Mouse (Mus musculus): ENCODE measurements at regions not wholly inside any gene's neighbourhood (a gene's known extent, or its start where the extent isn't known, plus 50 kb on each side); places are given as distances from the start of the nearest gene placed in this dataset.

DNA sequence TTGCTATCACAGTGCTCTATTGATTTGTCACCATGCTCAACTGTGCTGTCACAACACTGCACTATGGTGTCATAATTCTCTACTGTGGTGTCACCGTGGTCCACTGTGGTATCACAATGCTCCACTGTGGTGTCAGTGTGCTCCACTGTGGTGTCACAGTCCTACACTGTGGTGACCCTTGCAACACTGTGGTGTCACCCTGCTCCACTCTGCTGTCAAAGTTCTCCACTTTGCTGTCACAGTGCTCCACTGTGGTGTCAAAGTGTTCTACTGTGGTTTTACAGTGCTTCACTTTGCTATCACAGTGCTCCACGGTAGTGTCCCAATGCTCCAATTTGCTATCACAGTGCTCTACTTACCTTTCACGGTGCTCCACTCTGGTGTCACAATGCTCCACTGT is 74.3 kb upstream of the Trpm1 start:
- no peak overlapping the region for H3K4me3 ChIP-seq (replicated peaks; ENCODE audit: control insufficient read depth, low read depth, low read length)
- no peak overlapping the region for H3K27ac ChIP-seq (ENCODE audit: control insufficient read depth, insufficient read depth, low read depth, low read length, poor library complexity)
- 83% methylated on average over 3 of the region's 3 CpGs for WGBS
- H3K4me1 ChIP-seq (ENCODE audit: control insufficient read depth, insufficient read depth, low read length), result no peaks in the 10 kb centered on the region
- TF ChIP-seq POLR2A (IDR thresholded peaks at IDR 0.05; ENCODE audit: borderline replicate concordance, control insufficient read depth, low read depth, low read length) (no peak), CTCF (IDR thresholded peaks at IDR 0.05; ENCODE audit: control insufficient read depth, insufficient read depth, low read length) (no peak)

DNA sequence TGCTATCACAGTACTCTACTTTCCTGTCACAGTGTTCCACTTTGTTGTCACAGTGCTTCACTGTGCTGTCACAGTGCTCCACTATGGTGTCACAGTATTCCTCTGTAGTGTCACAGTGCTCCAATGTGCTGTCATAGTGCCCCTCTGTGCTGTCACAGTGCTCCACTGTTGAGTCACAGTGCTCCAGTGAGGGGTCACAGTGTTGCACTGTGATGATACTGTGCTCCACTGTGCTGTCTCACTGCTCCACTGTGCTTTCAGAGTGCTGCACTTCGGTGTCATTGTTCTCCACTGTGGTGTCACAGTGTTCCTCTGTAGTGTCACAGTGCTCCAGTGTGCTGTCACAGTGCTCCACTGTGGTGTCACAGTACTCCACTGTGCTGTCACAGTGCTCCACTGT is 75.0 kb upstream of the Trpm1 start:
- no peaks in the 10 kb centered on the region for H3K4me1 ChIP-seq (ENCODE audit: control insufficient read depth, insufficient read depth, low read length)
- TF ChIP-seq CTCF (IDR thresholded peaks at IDR 0.05; ENCODE audit: control insufficient read depth, insufficient read depth, low read length) (no peak), POLR2A (IDR thresholded peaks at IDR 0.05; ENCODE audit: borderline replicate concordance, control insufficient read depth, low read depth, low read length) (no peak)
- 86% methylated on average over 1 of the region's 1 CpGs for WGBS

DNA sequence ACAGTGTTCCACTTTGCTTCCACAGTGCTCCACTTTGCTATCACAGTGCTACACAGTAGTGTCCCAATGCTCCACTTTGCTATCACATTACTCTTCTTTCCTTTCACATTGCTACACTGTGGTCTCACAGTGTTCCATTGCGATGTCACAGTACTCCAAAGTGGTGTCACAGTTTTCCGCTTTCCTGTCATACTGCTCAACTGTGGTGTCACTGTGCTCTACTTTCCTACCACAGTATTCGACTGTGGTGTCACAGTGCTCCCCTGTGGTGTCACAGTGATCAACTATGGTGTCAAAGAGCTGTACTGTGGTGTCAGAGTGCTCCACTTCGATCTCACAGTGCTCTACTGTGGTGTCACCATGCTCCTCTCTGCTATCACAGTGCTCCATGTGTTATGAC is 76.1 kb upstream of the Trpm1 start:
- no peak for TF ChIP-seq POLR2A (IDR thresholded peaks at IDR 0.05; ENCODE audit: borderline replicate concordance, control insufficient read depth, low read depth, low read length)
- peak; percentile 36; the same call in 1 of the 2 replicates for TF ChIP-seq CTCF (IDR thresholded peaks at IDR 0.05; ENCODE audit: control insufficient read depth, insufficient read depth, low read length)
- Histone ChIP-seq H3K4me1 (ENCODE audit: control insufficient read depth, insufficient read depth, low read length) (no peaks in the 10 kb centered on the region), H3K4me3 (replicated peaks; ENCODE audit: control insufficient read depth, low read depth, low read length) (no peak overlapping the region), H3K27ac (ENCODE audit: control insufficient read depth, insufficient read depth, low read depth, low read length, poor library complexity) (no peak overlapping the region)
- 71% methylated on average over 4 of the region's 4 CpGs for WGBS

More for the DNA sequence above, 75.0 kb upstream of the Trpm1 start:
- no peak overlapping the region for H3K4me3 ChIP-seq (replicated peaks; ENCODE audit: control insufficient read depth, low read depth, low read length)
- H3K27ac ChIP-seq (ENCODE audit: control insufficient read depth, insufficient read depth, low read depth, low read length, poor library complexity), result no peak overlapping the region

DNA sequence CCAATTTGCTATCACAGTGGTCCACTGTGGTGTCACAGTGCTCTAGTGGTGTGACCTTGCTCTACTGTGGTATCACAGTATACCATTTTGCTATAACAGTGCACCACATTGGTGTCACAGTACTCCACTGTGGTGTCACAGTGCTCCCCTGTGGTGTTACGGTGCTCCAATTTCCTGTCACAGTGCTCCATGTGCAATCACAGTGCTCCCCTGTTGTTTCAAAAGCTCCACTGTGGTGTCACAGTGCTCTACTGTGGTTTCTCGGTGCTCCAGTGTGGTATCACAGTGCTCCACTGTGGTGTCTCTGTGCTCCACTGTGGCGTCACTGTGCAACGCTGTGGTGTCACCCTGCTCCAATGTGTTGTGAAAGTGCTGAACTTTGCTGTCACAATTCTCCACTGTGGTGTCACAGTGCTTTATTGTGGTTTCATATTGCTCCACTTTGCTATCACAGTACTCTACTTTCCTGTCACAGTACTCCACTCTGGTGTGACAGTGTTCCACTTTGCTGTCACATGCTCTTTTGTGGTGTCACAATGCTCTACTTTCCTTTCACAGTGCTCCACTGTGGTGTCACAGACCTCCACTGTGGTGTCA is 76.8 kb upstream of the Trpm1 start:
- Histone ChIP-seq H3K4me3 (replicated peaks; ENCODE audit: control insufficient read depth, low read depth, low read length) (no peak overlapping the region), H3K4me1 (ENCODE audit: control insufficient read depth, insufficient read depth, low read length) (no peaks in the 10 kb centered on the region), H3K27ac (ENCODE audit: control insufficient read depth, insufficient read depth, low read depth, low read length, poor library complexity) (no peak overlapping the region)
- WGBS, result 54% methylated on average over 4 of the region's 4 CpGs
- TF ChIP-seq POLR2A (IDR thresholded peaks at IDR 0.05; ENCODE audit: borderline replicate concordance, control insufficient read depth, low read depth, low read length) (no peak), CTCF (IDR thresholded peaks at IDR 0.05; ENCODE audit: control insufficient read depth, insufficient read depth, low read length) (no peak; the same call in 1 of the 2 replicates)

DNA sequence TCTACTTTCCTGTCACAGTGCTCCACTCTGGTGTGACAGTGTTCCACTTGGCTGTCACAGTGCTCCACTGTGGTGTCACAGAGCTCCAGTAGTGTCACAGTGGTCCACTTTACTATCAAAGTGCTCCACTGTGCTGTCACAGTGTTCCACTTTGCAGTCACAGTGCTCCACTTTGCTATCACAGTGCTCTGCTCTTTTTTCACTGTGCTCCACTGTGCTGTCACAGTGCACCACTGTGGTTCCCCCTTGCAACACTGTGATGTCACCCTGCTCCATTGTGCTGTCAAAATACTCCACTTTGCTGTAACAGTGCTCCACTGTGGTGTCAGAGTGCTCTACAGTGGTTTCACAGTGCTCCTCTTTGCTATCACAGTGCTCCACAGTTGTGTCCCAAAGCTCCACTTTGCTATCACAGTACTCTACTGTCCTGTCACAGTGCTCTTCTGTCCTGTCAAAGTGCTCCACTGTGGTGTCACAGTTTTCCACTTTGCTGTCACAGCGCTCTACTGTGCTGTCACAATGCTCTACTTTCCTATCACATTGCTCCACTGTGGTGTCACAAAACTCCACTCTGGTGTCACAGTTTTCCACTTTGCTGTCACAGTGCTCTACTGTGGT is 77.8 kb upstream of the Trpm1 start:
- TF ChIP-seq POLR2A (IDR thresholded peaks at IDR 0.05; ENCODE audit: borderline replicate concordance, control insufficient read depth, low read depth, low read length) (no peak), CTCF (IDR thresholded peaks at IDR 0.05; ENCODE audit: control insufficient read depth, insufficient read depth, low read length) (no peak)
- 90% methylated on average over 1 of the region's 1 CpGs for WGBS
- H3K27ac ChIP-seq (ENCODE audit: control insufficient read depth, insufficient read depth, low read depth, low read length, poor library complexity), result no peak overlapping the region
- H3K4me1 ChIP-seq (ENCODE audit: control insufficient read depth, insufficient read depth, low read length), result no peaks in the 10 kb centered on the region
- no peak overlapping the region for H3K4me3 ChIP-seq (replicated peaks; ENCODE audit: control insufficient read depth, low read depth, low read length)

DNA sequence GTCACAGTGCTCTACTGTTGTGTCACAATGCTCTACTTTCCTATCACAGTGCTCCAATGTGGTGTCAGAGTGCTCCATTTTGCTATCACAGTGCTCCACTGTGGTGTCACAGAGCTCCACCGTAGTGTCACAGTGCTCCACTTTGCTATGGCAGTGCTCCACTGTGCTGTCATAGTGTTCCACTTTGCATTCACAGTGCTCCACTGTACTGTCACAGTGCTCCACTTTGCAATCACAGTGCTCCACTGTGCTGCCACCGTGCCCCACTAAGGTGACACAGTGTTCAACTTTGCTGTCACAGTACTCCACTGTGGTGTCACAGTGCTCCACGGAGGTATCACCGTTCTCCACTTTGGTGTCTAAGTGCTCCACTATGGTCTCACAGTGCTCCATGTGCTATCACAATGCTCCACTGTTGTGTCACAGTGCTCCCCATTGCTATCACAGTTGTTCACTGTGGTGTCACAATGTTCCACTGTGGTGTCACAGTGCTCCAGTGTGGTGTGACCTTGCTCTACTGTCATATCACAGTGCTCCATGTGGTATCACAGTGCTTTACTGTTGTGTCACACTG is 78.9 kb upstream of the Trpm1 start:
- TF ChIP-seq POLR2A (IDR thresholded peaks at IDR 0.05; ENCODE audit: borderline replicate concordance, control insufficient read depth, low read depth, low read length), result no peak
- no peak for TF ChIP-seq CTCF (IDR thresholded peaks at IDR 0.05; ENCODE audit: control insufficient read depth, insufficient read depth, low read length)
- Histone ChIP-seq H3K4me1 (ENCODE audit: control insufficient read depth, insufficient read depth, low read length) (no peaks in the 10 kb centered on the region), H3K4me3 (replicated peaks; ENCODE audit: control insufficient read depth, low read depth, low read length) (no peak overlapping the region), H3K27ac (ENCODE audit: control insufficient read depth, insufficient read depth, low read depth, low read length, poor library complexity) (no peak overlapping the region)
- 86% methylated on average over 4 of the region's 4 CpGs for WGBS

DNA sequence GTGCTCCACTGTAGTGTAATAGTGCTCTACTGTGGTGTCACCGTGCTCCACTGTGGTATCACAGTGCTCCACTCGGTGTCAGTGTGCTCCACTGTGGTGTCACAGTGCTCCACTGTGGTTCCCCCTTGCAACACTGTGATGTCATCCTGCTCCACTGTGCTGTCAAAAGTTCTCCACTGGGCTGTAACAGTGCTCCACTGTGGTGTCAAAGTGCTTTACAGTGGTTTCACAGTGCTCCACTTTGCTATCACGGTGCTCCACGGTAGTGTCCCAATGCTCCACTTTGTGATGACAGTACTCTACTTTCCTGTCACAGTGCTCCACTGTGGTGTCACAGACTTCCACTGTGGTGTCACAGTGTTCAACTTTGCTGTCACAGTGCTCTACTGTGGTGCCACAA is 79.4 kb upstream of the Trpm1 start:
- Histone ChIP-seq H3K4me1 (ENCODE audit: control insufficient read depth, insufficient read depth, low read length) (no peaks in the 10 kb centered on the region; the same call in 1 of the 2 replicates), H3K4me3 (replicated peaks; ENCODE audit: control insufficient read depth, low read depth, low read length) (no peak overlapping the region), H3K27ac (ENCODE audit: control insufficient read depth, insufficient read depth, low read depth, low read length, poor library complexity) (no peak overlapping the region)
- WGBS, result 79% methylated on average over 4 of the region's 4 CpGs
- TF ChIP-seq CTCF (IDR thresholded peaks at IDR 0.05; ENCODE audit: control insufficient read depth, insufficient read depth, low read length) (no peak), POLR2A (IDR thresholded peaks at IDR 0.05; ENCODE audit: borderline replicate concordance, control insufficient read depth, low read depth, low read length) (no peak)

DNA sequence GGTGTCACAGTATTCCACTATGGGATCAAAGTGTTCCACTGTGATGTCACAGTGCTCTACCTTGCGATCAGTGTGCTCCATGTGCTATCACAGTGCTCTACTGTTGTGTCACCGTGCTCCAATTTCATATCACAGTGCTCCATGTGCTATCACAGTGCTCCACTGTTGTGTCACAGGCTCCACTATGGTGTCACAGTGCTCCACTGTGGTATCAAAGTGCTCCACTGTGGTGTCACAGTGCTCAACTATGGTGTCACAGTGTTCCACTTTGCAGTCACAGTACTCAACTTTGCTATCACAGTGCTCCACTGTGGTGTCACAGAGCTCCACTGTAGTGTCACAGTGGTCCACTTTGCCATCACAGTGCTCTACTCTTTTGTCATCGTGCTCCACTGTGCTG is 79.9 kb upstream of the Trpm1 start:
- no peaks in the 10 kb centered on the region; the same call in 1 of the 2 replicates for H3K4me1 ChIP-seq (ENCODE audit: control insufficient read depth, insufficient read depth, low read length)
- TF ChIP-seq POLR2A (IDR thresholded peaks at IDR 0.05; ENCODE audit: borderline replicate concordance, control insufficient read depth, low read depth, low read length) (no peak), CTCF (IDR thresholded peaks at IDR 0.05; ENCODE audit: control insufficient read depth, insufficient read depth, low read length) (no peak)
- 84% methylated on average over 3 of the region's 3 CpGs for WGBS

More for the DNA sequence above, 79.9 kb upstream of the Trpm1 start:
- H3K27ac ChIP-seq (ENCODE audit: control insufficient read depth, insufficient read depth, low read depth, low read length, poor library complexity), result no peak overlapping the region
- no peak overlapping the region for H3K4me3 ChIP-seq (replicated peaks; ENCODE audit: control insufficient read depth, low read depth, low read length)

All from bone marrow, adult 2 months (tissue).